Mouse (Mus musculus) liver, embryonic 14.5 days (tissue): ENCODE measurements around the gene Glt1d1.

Source experiments
- CTCF ChIP-seq: IDR thresholded peaks from 2 replicates; pipeline ENCODE4 v1.5.1; 2016; ENCODE audit warnings: antibody characterized with exemption, low read depth, control low read depth
- EP300 ChIP-seq: IDR thresholded peaks from 2 replicates; pipeline ENCODE4 v1.6.1; 2016; ENCODE audit warnings: antibody characterized with exemption, low read depth

GRCm38 (mm10) chr5:127632167-127633145 lies at the start of gene Glt1d1, which contains the start of gene Slc15a4:
- TF ChIP-seq CTCF (no peak), EP300 (no peak)
